Mouse (Mus musculus) heart, postnatal 10 days (tissue): Measurements from ENCODE around the gene Nadk2. TPM values are rescaled to one million over a fixed set of nuclear protein-coding genes. Genes with fewer than 3 reads are reported as not detected.

Experiments used
- DNase-seq, 2 experiments: peaks; one replicate each; pipeline ENCODE4 v3.0.0; 2021
- intact Hi-C: fragments of 180-260 bp; cut with DNase I; formaldehyde crosslinking; loops from one replicate; pipeline ENCODE4 v1.15.1; 2025
- total RNA-seq, 2 experiments: library from RNA; stranded (reverse); gene quantifications; 2 replicates each; pipeline ENCODE4 v1.2.3; 2021

Nadk2 gene
- total RNA-seq = 10 to 100 TPM; 41.3 to 46.5 TPM

DNA sequence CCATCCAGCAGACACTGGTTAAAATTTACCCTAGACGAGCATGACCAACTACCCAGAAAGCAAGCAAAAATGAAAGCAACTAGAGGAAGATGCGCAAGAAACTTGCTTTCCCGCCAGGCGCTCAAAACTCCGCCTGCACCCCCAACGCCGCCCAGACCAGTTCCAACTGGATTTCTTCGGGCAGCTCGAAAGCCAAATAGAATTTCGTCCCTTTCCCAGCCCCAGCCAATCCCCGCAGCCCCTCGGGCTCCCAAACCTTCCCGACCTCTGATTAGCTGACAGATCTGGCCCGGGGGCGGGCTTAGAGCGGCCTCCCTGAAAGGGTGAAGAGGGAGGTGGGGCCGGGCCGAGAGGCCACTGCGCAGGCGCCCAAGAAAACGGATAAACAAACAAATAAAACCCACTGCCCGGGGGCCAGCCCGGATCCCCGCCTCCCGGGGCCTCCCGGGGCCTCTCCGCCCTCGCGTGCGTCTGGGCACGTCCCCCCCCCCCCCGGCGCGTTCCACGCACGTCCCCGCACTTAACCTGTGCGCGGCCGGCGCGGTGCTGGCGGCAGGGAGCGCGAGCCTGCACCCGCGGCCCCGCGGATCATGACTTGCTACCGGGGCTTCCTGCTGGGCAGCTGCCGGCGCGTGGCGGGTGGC is at the start of gene Nadk2:
Gene Nadk2, plus strand, starts transcription at position 349 of the 644 bp plus-strand sequence.
- intact Hi-C loops = no loop called here
- peak; percentile 99 for DNase-seq

GRCm38 (mm10) chr15:9055704-9056103 is 15.4 kb upstream of the Nadk2 start:
- intact Hi-C loops = no loop called here
- DNase-seq = no peak

DNA sequence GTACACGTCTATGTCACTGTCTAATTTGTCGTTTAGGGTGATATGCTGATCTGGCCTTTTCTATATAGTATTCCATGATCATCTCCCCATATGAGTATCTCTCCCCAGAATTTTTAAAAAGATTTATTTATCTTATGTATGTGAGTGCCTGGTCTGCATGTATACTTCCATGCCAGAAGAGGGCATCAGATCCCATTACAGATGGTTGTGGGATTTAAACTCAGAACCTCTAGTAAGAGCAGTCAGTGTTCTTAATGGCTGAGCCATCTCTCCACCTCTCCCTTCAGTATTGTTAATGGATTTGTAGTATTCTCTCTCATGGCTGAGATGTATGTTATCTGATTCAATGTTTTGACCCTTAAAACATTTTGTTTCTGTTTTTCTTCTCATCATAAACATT is 11.2 kb upstream of the Nadk2 start:
- DNase-seq = no peak
- intact Hi-C loops = no loop called here

GRCm38 (mm10) chr15:9061150-9061882 is 9.7 kb upstream of the Nadk2 start:
- DNase-seq = no peak
- intact Hi-C loops = no loop called here

DNA sequence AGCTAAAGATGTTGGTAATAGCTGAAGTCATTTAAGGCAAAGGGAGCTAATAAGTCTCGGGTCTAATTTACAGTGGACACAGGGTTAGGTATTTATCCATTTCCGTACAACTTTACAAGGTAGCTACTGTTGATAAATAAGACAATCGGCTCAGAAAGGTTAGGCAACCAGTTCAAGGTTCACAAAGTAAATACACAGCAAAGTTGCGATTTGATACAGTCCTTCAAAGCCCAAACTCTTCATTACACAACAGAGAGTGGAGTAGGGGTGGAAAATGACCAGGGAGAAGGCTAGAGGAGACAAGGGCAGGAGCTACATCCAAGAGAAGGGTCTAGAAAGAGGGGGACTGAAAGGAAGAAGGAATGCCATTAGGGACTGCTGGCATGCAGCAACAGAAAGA is 2.2 kb upstream of the Nadk2 start:
- no peak for DNase-seq
- intact Hi-C loops = no loop called here

- intact Hi-C loops = no loop called here
- DNase-seq = no peak
Observed at GRCm38 (mm10) chr15:9070353-9070752, 707 bp upstream of the Nadk2 start.

- peak; percentile 60 to 68 for DNase-seq
- intact Hi-C loops = no loop called here
Observed at GRCm38 (mm10) chr15:9071556-9072544, 790 bp downstream of the Nadk2 start.

DNA sequence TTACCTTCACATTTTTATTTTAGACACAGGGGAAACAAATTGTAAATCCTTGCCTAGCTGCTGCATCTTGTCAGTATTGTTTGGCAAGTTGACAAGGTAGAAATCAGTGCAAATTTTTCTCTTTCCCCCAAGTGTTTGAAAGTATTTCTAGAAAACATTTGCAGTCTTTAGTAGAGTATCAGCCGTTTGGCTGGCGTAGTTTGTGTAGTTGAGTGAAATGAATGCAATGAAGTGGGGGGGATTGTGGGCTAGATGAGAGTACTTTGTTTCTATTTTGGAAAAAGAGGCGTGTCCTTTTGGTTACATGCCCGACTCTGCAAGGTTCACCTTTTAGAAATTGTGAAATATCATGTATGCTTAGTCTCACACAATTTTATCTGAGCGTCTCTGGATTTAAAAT is 1.6 kb downstream of the Nadk2 start:
- intact Hi-C loops = no loop called here
- peak; percentile 62 for DNase-seq

GRCm38 (mm10) chr15:9073067-9073608 is 2.1 kb downstream of the Nadk2 start:
- DNase-seq = no peak
- intact Hi-C loops = no loop called here

- intact Hi-C loops = no loop called here
- DNase-seq = no peak
Observed at GRCm38 (mm10) chr15:9073684-9074083, 2.6 kb downstream of the Nadk2 start.

GRCm38 (mm10) chr15:9074139-9074538 is 3.1 kb downstream of the Nadk2 start:
- DNase-seq = no peak
- intact Hi-C loops = no loop called here

GRCm38 (mm10) chr15:9074671-9075070 is 3.6 kb downstream of the Nadk2 start:
- intact Hi-C loops = no loop called here
- DNase-seq = peak; percentile 48 to 53

GRCm38 (mm10) chr15:9075608-9076200 is 4.6 kb downstream of the Nadk2 start:
- no peak for DNase-seq
- intact Hi-C loops = no loop called here

DNA sequence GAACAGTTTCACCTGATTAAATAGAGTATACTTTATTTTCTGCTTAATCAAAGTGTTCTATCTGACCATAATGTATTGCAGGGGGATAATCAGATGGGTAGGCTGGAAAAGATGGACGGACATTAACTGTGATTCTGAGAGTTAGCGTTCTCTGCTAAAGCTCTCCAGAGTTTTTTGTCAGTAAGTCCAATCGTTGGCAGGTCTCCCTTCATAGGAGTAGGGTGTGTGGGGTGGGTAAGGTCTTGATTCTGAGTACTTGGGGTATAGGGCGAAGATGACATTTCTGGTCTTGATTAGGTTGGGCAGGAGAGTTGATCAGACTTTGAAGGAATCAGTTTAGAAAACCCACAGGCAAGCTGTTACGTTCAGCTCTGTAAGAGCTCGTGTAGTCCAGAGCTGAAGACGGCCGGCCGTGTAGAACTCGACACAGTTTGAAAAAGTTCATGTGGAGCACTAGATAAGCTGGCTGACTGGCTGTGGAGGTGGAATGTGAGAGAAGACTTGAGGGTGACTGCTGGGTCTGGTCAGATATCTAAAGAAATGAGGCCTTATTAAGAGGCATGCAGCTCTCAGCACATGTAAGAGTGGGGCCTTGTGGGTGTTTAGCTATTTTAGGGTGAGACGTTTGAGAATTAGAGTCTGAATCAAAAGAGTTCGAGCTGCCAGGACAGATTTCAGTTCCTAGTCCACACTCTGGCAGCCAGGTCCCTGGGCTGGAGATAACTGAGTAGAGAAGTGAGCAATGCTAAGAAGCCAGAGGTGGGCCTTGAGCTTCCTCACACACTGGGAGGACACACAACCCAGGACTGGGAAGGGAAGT is 7.6 kb downstream of the Nadk2 start:
- peak; percentile 46 to 54 for DNase-seq
- intact Hi-C loops = no loop called here

GRCm38 (mm10) chr15:9079626-9080025 is 8.6 kb downstream of the Nadk2 start:
- intact Hi-C loops = no loop called here
- no peak for DNase-seq

DNA sequence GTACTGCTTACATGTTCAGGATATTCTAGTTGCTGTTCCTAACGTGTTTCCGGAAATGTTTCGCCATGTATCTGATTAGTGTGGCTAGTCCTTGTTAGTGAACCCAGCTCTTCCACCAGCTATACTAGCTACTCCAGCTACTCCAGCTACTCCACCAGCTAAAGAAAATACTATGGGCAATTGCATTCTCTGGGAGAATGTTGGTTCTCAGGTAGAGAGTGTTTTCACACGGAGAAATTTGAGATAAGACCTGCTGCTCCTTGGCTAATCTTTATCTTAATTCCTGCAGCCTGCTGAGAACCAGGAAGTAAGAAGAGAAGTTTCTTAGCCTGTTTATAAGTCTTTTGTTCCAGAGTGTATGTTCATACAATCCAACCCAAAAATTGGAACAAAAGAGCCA is 9.1 kb downstream of the Nadk2 start:
- DNase-seq = no peak
- intact Hi-C loops = no loop called here

GRCm38 (mm10) chr15:9081294-9081693 is 10.2 kb downstream of the Nadk2 start:
- intact Hi-C loops = no loop called here
- DNase-seq = no peak

- peak in 1 of 2 experiments; percentile 40 for DNase-seq
- intact Hi-C loops = no loop called here
Observed at GRCm38 (mm10) chr15:9082753-9083152, 11.7 kb downstream of the Nadk2 start.

- intact Hi-C loops = no loop called here
- no peak for DNase-seq
Observed at GRCm38 (mm10) chr15:9086813-9087212, 15.8 kb downstream of the Nadk2 start.

DNA sequence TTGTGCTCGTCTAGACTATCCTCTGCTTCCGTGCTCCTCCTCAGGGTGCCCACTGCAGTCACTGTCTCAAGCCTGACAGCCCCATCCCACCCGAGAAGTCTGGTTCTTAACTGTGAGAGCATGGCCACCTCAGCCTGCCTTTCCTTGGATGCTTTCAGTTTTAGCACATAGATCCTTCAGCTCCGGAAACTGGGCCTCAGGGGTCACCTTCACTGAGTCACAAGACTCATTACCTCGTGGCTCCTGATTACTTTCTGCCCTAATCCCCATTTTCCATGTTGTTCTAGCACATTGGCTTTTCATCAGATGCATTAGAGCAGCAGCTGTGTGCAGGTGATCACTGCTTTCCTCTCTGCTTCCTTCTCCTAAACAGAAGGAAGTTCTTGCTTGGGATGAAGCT is 16.4 kb downstream of the Nadk2 start:
- DNase-seq = no peak
- intact Hi-C loops = no loop called here
